Mouse (Mus musculus) lung, postnatal 36 days (tissue): ENCODE data around the gene Wdr60.
"Not testable (repeated sequence)": the region's sequence is repeated elsewhere in the genome, so short reads cannot be mapped to it uniquely, and the experiment has no call there.

ENCODE experiments used
- DNase-seq: peaks from one replicate; pipeline ENCODE4 v3.0.0; 2022; ENCODE audit warnings: mixed read lengths

Wdr60 gene

DNA sequence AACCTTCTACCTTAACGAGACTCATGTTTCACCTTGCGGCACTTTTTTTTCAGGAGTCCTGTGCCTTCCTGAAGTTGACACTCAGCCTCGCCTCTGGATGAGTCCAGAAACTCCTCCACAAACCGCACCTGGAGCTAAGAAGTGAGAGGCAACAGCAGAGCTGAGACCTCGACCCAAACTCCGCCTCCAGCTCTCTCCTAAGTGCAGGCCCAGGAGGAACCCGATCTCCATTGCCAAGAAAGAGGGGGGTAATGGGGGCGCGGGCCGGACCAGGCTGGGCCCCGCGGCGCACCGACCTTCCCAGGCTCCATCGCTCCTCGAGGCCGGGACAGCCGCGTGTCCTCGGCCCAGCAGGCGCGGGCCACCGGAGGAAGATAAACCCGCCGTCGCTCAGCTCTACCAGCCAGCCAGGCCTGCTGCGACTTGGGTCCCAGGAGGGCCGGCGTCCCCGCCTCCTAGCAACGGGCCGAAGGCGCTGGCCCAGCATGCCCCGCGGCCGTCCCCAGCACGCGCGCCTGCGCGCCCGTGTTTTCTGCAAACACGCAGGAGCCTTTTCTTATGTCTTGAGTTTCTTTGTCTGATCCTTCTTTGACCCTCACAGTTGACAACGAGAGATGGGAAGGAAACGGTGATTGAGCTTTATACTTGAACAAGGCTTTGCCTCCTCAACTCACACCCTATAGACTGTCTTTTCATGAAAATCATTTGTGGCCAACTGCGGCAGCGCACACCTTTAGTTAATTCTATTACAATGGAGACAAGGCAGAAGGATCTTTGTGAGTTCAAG is at the start of gene Wdr60:
Gene Wdr60, minus strand, starts transcription at position 468 of the 787 bp plus-strand sequence.
- peak; percentile 91 for DNase-seq

GRCm38 (mm10) chr12:116308612-116309011 is 45.8 kb upstream of the Wdr60 start:
- DNase-seq, result no peak

- no peak for DNase-seq
Measured at GRCm38 (mm10) chr12:116307870-116308269, 45.0 kb upstream of the Wdr60 start.

- DNase-seq, result peak; percentile 42
Measured at GRCm38 (mm10) chr12:116306042-116306441, 43.2 kb upstream of the Wdr60 start.

GRCm38 (mm10) chr12:116302181-116302580 is 39.4 kb upstream of the Wdr60 start:
- no peak for DNase-seq

DNA sequence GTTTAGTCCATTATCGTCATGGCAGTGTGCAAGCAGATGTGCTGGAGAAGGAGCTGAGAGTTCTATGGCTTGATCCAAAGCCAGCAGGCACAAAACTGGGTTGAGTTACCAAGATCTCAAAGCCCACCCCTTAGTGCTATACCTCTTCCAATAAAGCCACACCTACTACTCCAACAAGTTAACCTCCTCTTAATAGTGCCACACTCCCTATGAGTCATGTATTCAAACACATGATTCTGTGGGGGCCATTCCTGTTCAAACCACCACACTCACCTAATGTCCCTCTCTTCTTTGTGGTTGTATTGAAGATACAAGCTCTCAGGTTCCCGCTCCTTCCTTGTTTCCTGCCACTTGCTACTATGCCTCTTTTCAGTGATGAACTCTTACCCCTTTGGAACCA is 37.1 kb upstream of the Wdr60 start:
- no peak for DNase-seq

DNA sequence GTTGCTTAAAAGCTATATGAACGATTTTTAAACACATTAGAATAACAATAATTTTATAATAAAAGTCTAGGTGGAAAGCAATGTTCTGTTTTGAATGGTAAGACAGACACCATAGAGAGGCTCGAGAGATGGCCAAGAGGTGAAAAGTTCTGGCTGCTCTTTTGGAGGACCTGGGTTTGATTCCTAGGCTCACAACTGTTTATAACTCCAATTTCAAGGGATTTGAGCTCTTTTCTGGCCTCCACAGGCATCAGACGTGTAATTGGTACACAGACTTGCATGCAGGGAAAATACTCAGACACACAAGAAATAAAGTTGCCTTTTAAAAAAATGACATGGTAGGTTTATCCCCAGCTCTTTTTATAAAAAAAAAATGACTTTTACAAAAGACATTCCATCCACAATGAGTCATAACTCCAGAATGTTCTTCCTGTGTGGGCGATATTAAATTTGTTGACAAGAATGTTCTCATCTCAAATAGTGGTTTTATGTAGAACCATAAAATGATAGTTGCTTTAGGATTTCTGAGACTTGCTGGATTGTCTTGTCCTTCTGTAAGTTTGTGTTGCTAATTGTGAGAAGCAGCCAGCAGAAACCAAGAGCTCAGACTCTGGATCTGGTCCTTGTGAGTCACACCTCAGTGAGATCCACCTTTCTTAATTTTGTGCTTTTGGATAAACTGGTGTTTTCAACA is 30.9 kb upstream of the Wdr60 start:
- DNase-seq, result no peak

- DNase-seq, result no peak
Measured at GRCm38 (mm10) chr12:116293185-116293584, 30.4 kb upstream of the Wdr60 start.

DNA sequence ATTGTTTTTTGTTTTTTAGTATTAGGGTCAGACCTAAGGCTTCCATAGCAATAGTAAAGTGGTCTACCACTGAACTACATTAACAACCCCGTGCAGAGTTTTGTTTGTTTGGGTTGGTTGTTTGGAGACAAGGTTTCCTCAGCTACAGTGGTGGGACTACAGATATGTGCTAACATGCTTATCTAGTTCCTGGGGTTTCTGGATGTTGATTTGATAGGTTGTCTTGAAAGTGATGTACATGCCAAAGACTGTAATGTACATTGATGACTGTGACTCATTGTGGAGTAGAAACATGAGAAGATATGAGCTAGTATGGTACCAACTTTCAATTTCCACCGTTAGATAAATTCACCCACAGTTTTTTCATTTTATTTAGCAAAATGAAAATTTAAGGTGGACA is 20.7 kb upstream of the Wdr60 start:
- no peak for DNase-seq

DNA sequence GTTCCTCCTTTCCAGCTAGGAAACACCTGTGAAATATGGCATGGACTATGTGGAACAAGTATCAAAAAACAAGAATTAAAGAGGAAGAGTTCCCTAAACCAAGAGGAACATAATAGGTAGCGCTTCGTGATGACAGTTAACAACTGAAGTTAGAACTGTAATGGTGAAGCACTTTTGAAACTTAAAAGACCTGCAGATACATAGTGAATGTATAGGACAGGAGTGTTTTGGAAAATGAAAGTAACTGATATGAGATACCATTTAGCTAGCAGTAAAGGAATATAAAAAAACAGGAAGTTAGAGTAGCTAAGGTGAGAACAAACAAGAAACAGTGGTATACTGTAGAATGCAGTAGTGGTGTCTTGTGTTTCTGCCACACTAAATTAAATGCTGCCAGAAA is 20.0 kb upstream of the Wdr60 start:
- no peak for DNase-seq

DNA sequence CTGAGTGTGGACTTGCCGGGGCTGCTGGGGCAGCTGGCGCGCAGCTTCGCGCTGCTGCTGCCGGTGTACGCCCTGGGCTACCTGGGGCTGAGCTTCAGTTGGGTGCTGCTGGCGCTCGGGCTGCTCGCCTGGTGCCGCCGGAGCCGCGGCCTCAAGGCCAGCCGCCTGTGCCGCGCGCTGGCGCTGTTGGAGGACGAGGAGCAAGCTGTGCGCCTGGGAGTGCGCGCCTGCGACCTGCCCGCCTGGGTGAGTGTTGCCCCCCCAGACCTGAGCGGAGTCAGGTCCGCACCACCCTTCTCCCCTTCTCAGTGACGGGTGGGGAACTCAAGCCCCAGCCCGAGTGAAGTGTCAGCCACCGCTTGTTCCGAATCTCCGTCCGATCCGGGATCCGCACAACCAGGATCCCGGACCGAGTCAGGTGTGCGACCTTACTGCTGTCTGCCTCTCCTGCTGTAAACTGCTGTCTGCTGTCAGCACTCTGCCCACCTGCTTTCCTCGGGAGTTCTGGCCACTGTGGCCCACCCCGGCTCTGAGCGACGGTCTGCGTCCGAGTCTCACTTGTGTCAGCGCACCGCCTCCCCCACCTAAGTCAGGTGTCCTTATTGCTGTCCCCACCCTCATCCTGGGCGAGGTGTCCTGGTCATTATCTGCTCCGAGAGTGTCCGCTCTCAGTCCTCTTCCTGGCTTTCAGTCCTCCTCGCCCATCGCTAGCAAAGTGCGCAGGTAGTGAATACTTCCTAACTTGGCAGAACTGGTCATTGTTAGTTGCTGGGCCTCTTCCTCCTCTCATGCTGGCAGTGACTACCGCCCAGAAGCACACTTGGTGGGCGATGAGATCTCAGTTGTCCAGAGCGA is 18.8 kb upstream of the Wdr60 start:
- peak; percentile 47 for DNase-seq

DNA sequence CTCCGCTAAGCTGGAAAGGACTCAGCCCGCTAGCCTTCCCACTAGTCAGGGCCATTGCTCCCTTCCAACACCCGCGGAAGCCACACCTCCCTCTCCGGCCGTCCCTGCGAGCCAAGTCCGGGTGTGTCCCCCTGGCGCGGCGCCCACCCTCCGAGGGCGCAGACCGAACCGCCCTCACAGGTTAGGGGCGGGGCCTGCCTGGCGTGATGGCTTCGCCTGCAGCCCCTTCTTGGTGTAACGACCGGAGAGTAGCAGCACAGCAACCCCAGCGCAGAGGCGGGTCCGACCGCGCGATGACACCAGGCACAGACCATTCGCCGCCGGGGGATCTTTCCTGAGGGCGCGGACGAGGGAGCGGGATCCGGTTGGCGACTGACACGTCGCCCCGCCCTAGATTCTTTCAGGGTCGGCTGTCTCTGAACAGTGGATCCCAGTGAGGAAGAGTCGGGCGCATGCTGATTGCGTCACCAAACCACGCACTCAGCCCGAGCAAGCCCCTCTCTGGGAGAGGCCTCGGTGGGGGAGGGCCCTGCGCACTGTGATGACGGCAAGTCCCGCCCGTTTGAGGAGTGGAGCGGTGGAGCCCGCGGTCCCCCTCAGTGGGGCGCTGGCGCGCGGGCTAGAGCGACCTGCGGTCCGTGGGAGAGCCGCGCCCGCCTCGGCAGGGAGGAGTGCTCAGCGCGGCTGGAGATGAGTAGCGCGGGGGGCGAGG is 18.0 kb upstream of the Wdr60 start, which contains the start of gene Esyt2:
Gene Esyt2, plus strand, starts transcription at position 544 of the 712 bp plus-strand sequence.
- DNase-seq, result peak; percentile 100

DNA sequence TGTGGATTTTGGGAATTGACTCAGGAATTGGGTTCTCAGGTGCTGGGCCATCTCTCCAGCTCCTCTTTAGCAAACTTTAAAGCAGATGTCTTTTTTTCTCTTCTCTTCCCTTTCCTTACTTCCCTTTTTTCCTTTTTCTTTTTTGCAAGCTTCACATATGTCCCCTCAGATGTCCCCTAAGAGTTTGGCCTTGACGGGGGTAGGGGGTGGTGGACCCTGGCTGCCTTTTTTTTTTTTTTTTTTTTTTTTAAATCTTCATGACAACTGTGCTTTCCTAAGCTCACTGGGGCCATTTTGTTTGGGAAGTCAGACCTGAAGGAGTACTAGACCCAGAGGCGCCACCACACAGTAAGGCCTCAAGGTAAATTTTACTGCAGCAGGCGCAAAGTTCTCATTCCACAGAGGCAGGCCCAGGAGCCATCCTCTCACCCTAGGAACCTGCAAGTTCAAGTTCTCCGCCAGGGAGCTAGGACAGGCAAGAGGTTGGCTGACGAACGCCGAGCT is 17.4 kb upstream of the Wdr60 start:
- DNase-seq, result no peak

GRCm38 (mm10) chr12:116279181-116279580 is 16.4 kb upstream of the Wdr60 start:
- DNase-seq, result no peak

DNA sequence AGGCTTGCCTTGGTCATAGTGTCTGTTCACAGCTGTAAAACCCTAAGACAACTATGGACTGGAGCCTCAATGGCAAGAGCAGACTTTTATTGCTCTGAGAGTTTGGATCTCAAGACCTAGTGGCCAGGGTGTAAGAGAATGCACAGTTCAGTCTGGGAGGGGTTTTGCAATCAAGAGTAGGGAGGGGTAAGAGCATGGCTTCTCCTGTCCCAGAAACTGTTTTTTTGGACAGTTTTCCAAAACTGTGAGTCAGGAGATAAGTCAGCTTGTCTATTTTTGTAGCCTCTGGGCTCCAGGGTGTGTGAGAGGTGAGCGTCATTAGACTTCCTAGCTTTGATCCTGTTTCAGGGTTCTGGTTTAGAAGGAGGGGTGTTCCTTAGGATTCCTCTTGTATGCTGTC is 15.7 kb upstream of the Wdr60 start:
- no peak for DNase-seq

DNA sequence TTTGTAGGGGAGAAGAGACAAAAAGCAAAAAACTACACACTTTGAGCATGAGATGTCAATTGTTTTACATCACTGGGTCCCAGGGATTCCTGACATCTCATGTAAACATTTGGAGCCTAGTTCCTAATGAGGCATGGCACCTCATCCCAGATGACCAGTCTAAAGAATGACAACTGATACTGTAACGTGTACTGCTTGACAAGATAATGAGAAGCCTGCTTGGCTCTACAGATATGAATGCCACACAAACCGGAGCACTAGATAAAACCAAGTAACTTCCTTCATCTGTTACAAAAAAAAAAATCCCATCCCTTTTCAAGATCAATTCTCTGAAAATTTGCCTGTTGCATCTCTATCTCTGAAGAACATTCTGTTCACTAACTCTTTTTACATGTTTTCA is 14.1 kb upstream of the Wdr60 start:
- DNase-seq, result no peak

- DNase-seq, result no peak
Measured at GRCm38 (mm10) chr12:116275631-116276030, 12.8 kb upstream of the Wdr60 start.

DNA sequence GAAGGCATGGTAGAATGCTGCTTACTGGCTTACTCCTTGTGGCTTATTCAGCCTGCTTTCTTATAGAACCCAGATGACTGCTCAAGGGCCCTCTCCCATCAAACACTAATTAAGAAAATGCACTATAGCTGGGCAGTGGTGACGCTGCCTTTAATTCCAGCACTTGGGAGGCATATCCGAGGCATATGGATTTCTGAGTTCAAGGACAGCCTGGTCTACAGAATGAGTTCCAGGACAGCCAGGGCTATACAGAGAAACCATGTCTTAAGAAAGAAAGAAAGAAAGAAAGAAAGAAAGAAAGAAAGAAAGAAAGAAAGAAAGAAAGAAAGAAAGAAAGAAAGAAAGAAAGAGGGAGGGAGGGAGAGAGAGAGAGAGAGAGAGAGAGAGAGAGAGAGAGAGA is 12.3 kb upstream of the Wdr60 start, which contains the start of gene Gm11027:
Gene Gm11027, plus strand, starts transcription at position 301 of the 400 bp plus-strand sequence.
- not testable (repeated sequence) for DNase-seq

- DNase-seq, result no peak
Measured at GRCm38 (mm10) chr12:116273733-116274132, 10.9 kb upstream of the Wdr60 start.

DNA sequence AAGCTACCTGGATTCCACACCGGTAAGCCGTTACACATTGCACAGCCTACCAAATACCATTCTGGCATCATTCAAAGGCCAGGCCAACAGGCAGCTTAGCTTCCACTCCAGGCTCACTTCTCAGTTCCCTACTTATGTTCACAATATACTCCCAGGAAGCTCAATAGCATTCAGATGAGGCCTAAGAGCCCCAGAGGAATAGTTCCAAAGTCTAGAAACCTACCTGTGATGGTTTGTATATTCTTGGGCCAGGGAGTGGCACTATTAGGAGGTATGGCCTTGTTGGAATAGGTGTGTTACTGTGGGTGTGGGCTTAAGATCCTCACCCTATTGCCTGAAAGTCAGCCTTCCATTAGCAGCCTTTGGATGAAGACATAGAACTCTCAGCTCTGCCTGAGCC is 8.2 kb upstream of the Wdr60 start:
- no peak for DNase-seq

- DNase-seq, result no peak
Measured at GRCm38 (mm10) chr12:116270538-116270937, 7.7 kb upstream of the Wdr60 start.

- DNase-seq, result peak; percentile 44
Measured at GRCm38 (mm10) chr12:116269450-116269849, 6.6 kb upstream of the Wdr60 start.
